ENCODE assay signal across 8 mouse cellular contexts in the genomic region with DNA sequence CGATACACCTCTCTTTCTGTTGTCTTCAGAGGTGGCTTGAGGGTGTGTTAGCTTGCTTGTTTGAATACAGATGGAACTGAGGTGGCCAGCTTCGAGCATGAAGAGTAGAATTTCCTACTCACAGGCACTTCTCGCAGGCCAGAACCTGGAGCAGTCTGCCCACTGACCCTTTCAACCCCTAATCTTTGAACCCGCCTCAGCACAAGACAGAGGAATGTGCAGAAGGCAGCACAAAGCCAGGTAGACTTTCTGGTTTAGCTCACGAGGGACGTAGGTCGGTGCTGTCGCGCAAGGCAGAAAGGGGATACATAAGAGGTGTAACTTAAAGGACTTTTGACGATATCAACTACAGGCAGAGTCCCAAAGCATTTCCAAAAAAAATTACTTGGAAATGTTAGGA. TPM values are rescaled to one million over a fixed set of nuclear protein-coding genes. Genes with fewer than 3 reads are reported as not detected.
A peak's percentile ranks its signal among the peaks of the same experiment; 100 is the strongest.
DNase-seq lines count a peak whose midpoint lies in the region; TF ChIP-seq lines count a peak whose summit lies in the region.

No protein-coding gene starts in this region.

- peak overlapping the region; percentile 61 for H3K4me3 ChIP-seq in left cerebral cortex, adult 2 months

- H3K27ac ChIP-seq in left cerebral cortex, adult 2 months: peak overlapping the region; percentile 89

- no peak for TF ChIP-seq CTCF in left cerebral cortex, adult 2 months (IDR thresholded peaks at IDR 0.05)

- intact Hi-C loops in left cerebral cortex, adult 2 months (cut with DNase I): loop anchor here (2.0 to 5.0 kb wide), 2 partner anchors 24 to 75 kb away; no protein-coding TSS in a partner anchor

- DNase-seq in left cerebral cortex, adult 2 months (ENCODE audit: extremely low spot score in 1 of 2, low spot score in 2 of 2): no peak
- DNase-seq in left cerebral cortex, adult 11 months (ENCODE audit: low spot score): no peak
- DNase-seq in adipocyte (ENCODE audit: low spot score): peak; percentile 22
- DNase-seq in forelimb bud, embryonic 11.5 days (ENCODE audit: low read depth, low spot score): peak; percentile 29
- DNase-seq in kidney, postnatal 14 days: peak; percentile 79
- peak; percentile 48 for DNase-seq in naive thymus-derived CD4-positive, alpha-beta T cell, adult 2 months (ENCODE audit: low read depth)
- no peak for DNase-seq in layer of hippocampus, adult 18-20 months (ENCODE audit: low spot score in 2 of 2)
- no peak for DNase-seq in MN1 (ENCODE audit: low spot score)

RNA-seq across cellular contexts. Expression of a gene that starts 0.9 kb away (rescaled TPM):
- total RNA-seq in left cerebral cortex, adult 2 months (2021): 10 to 100 TPM; 39.2 to 40.1 TPM
- total RNA-seq in layer of hippocampus, adult 18-20 months (2021): 10 to 100 TPM; 11.0 to 11.3 TPM

RNA-seq across cellular contexts. Expression of a gene that starts 32.4 kb away (rescaled TPM):
- 10 to 100 TPM; 17.5 to 20.7 TPM for total RNA-seq in left cerebral cortex, adult 2 months (2021)
- total RNA-seq in layer of hippocampus, adult 18-20 months (2021): 10 to 100 TPM; 17.4 to 19.2 TPM

Comparison
In these comparisons a context has a peak if more than half of its experiments do, and no peak if none do; other contexts are left out.
1. DNase-seq: peak in adipocyte (single experiment), forelimb bud, embryonic 11.5 days (single experiment), kidney, postnatal 14 days (single experiment) and naive thymus-derived CD4-positive, alpha-beta T cell, adult 2 months (single experiment); none in left cerebral cortex, adult 2 months (0 of 2), left cerebral cortex, adult 11 months (single experiment), layer of hippocampus, adult 18-20 months (0 of 2) and MN1 (single experiment).